ENCODE assay signal across 8 mouse cellular contexts in the genomic region with DNA sequence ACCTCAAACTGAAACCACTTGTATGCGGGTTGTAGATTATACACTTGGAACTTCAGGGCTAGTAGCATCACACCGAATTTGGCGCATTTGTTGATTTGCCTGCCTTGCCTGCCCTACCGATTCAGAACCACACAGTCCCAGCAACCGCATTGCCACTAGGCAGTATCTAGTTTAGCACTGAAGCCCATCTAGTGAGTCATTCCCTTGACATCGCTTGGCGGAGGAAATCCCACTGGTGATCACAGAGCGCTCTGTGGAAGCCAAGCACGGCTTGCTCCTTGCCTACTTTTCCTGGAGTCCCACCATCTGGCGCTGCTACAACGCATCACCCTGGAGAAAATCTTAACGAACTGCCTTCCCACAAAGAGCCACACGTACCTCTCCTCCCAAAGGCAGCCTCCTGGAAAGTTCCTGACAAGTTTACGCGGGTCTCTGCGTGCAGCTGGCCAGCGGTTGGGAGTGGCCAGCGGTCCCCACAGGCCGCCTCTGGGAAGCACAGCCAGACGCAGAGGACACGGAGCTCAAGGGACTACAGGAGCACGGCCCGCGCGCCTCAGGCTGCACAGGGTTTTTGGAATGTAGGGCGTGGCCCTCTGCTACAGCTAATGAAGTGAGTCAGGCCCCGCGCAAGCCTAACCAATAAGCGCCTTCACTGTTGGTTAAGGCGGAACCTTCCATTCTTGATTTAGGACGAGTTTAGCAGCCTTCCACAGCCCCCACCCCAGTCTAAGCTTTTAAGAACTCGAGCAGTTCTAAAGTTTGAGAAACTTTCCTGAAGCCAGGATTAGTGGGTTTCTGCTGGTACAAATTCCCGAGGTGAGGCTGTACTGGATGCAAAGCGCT.
DNase-seq lines count a peak whose midpoint lies in the region; ATAC-seq and TF ChIP-seq lines count a peak whose summit lies in the region.

No protein-coding gene starts in this region.

- H3K27me3 ChIP-seq in C2C12 (ENCODE audit: control insufficient read depth, insufficient read depth, insufficient read length), result no peaks in the 10 kb centered on the region
- H3K27me3 ChIP-seq in heart, embryonic 11.5 days (ENCODE audit: control insufficient read depth, insufficient read depth, low read length), result no peaks in the 10 kb centered on the region
- no peaks in the 10 kb centered on the region for H3K27me3 ChIP-seq in kidney, embryonic 15.5 days
- no peaks in the 10 kb centered on the region for H3K27me3 ChIP-seq in liver, embryonic 14.5 days (ENCODE audit: control insufficient read depth, insufficient read depth, low read length)
- H3K27me3 ChIP-seq in neural tube, embryonic 11.5 days (ENCODE audit: control insufficient read depth, insufficient read depth, low read length), result no peaks in the 10 kb centered on the region

- 2% methylated on average over 34 of the region's 34 CpGs for WGBS in bone marrow, adult 2 months
- WGBS in heart, embryonic 11.5 days (ENCODE audit: insufficient replicate concordance), result 1% methylated on average over 34 of the region's 34 CpGs
- WGBS in kidney, embryonic 15.5 days, result 2% methylated on average over 34 of the region's 34 CpGs
- WGBS in liver, embryonic 14.5 days (ENCODE audit: insufficient replicate concordance), result 1% methylated on average over 34 of the region's 34 CpGs
- 3% methylated on average over 34 of the region's 34 CpGs for WGBS in neural tube, embryonic 11.5 days

- peaks cover 10% of the 10 kb centered on the region for H3K79me2 ChIP-seq in C2C12 (ENCODE audit: control insufficient read depth, insufficient read depth)

- no peaks in the 10 kb centered on the region for H3K9me3 ChIP-seq in heart, embryonic 11.5 days (replicated peaks; ENCODE audit: control insufficient read depth, low read length)
- no peaks in the 10 kb centered on the region for H3K9me3 ChIP-seq in kidney, embryonic 15.5 days (replicated peaks)
- no peaks in the 10 kb centered on the region for H3K9me3 ChIP-seq in liver, embryonic 14.5 days (ENCODE audit: control insufficient read depth, low read length)
- H3K9me3 ChIP-seq in neural tube, embryonic 11.5 days (ENCODE audit: control insufficient read depth, low read length), result no peaks in the 10 kb centered on the region

- TF ChIP-seq CTCF in C2C12 (IDR thresholded peaks at IDR 0.05; ENCODE audit: control insufficient read depth, insufficient read depth, insufficient read length), result no peak
- TF ChIP-seq CTCF in bone marrow, adult 2 months (IDR thresholded peaks at IDR 0.05; ENCODE audit: control insufficient read depth, insufficient read depth, low read length), result no peak
- no peak for TF ChIP-seq CTCF in embryonic fibroblast, embryonic 13.5 days (IDR thresholded peaks at IDR 0.05; ENCODE audit: borderline replicate concordance, insufficient read depth, low read length)
- TF ChIP-seq CTCF in liver, embryonic 14.5 days (IDR thresholded peaks at IDR 0.05; ENCODE audit: low read depth), result peak; percentile 49

- H3K4me1 ChIP-seq in bone marrow, adult 2 months (ENCODE audit: control insufficient read depth, insufficient read depth, low read length), result peaks cover 3% of the 10 kb centered on the region; the same call in 1 of the 2 replicates
- H3K4me1 ChIP-seq in embryonic fibroblast, embryonic 13.5 days (ENCODE audit: control insufficient read depth, insufficient read depth, low read length), result peaks cover 3% of the 10 kb centered on the region; the same call in 1 of the 2 replicates
- peaks cover 16% of the 10 kb centered on the region for H3K4me1 ChIP-seq in heart, embryonic 11.5 days (ENCODE audit: control insufficient read depth, insufficient read depth, low read length)
- peaks cover 17% of the 10 kb centered on the region for H3K4me1 ChIP-seq in kidney, embryonic 15.5 days
- H3K4me1 ChIP-seq in liver, embryonic 14.5 days (replicated peaks; ENCODE audit: control insufficient read depth in 2 of 2, insufficient read depth in 2 of 2, low read length in 1 of 2), result peaks cover 10 to 20% of the 10 kb centered on the region in 2 experiments
- peaks cover 3% of the 10 kb centered on the region for H3K4me1 ChIP-seq in neural tube, embryonic 11.5 days (ENCODE audit: control insufficient read depth, insufficient read depth, low read length)

- H3K9ac ChIP-seq in heart, embryonic 11.5 days (ENCODE audit: low read depth, low read length), result peak overlapping the region; percentile 73
- H3K9ac ChIP-seq in kidney, embryonic 15.5 days, result peak overlapping the region; percentile 46
- peak overlapping the region; percentile 68 for H3K9ac ChIP-seq in liver, embryonic 14.5 days (replicated peaks)
- H3K9ac ChIP-seq in neural tube, embryonic 11.5 days (ENCODE audit: low read length), result peak overlapping the region; percentile 47

- H3K79me3 ChIP-seq in C2C12 (ENCODE audit: low read depth), result peaks cover 6% of the 10 kb centered on the region

- TF ChIP-seq EP300 in liver, embryonic 14.5 days (IDR thresholded peaks at IDR 0.05; ENCODE audit: low read depth), result no peak

- peak overlapping the region; percentile 31 for H3K27ac ChIP-seq in bone marrow, adult 2 months (ENCODE audit: control insufficient read depth, insufficient read depth, low read depth, low read length, poor library complexity)
- peak overlapping the region; percentile 68 for H3K27ac ChIP-seq in embryonic fibroblast, embryonic 13.5 days (ENCODE audit: insufficient read depth, low read length)
- peak overlapping the region; percentile 81 for H3K27ac ChIP-seq in heart, embryonic 11.5 days (ENCODE audit: low read depth, low read length)
- peak overlapping the region; percentile 88 for H3K27ac ChIP-seq in kidney, embryonic 15.5 days
- H3K27ac ChIP-seq in liver, embryonic 14.5 days, result peak overlapping the region; percentile 67
- no peak overlapping the region for H3K27ac ChIP-seq in neural tube, embryonic 11.5 days (ENCODE audit: low read depth, low read length)

- peak overlapping the region; percentile 56 for H3ac ChIP-seq in C2C12 (ENCODE audit: control insufficient read depth, insufficient read length, low read depth)

- H3K4me2 ChIP-seq in heart, embryonic 11.5 days, result peak overlapping the region; percentile 93
- H3K4me2 ChIP-seq in kidney, embryonic 15.5 days, result peak overlapping the region; percentile 73
- peak overlapping the region; percentile 91 for H3K4me2 ChIP-seq in liver, embryonic 14.5 days (ENCODE audit: low read depth)
- H3K4me2 ChIP-seq in neural tube, embryonic 11.5 days (ENCODE audit: low read depth), result peak overlapping the region; percentile 63

- ATAC-seq in heart, embryonic 11.5 days (replicated peaks; ENCODE audit: insufficient number of reproducible peaks, low FRiP score, low TSS enrichment), result peak; percentile 95
- peak; percentile 100 for ATAC-seq in kidney, embryonic 15.5 days (replicated peaks; ENCODE audit: low FRiP score)
- peak; percentile 99 for ATAC-seq in liver, embryonic 14.5 days (ENCODE audit: insufficient read depth)
- peak; percentile 95 for ATAC-seq in neural tube, embryonic 11.5 days (ENCODE audit: insufficient read depth, low FRiP score, low TSS enrichment)

- no peaks in the 10 kb centered on the region for H3K36me3 ChIP-seq in C2C12 (ENCODE audit: control insufficient read depth, insufficient read depth)
- no peaks in the 10 kb centered on the region for H3K36me3 ChIP-seq in heart, embryonic 11.5 days (ENCODE audit: control insufficient read depth, insufficient read depth, low read length)
- no peaks in the 10 kb centered on the region for H3K36me3 ChIP-seq in kidney, embryonic 15.5 days
- H3K36me3 ChIP-seq in liver, embryonic 14.5 days (replicated peaks; ENCODE audit: control insufficient read depth, insufficient read depth, low read depth), result no peaks in the 10 kb centered on the region
- no peaks in the 10 kb centered on the region for H3K36me3 ChIP-seq in neural tube, embryonic 11.5 days (ENCODE audit: control insufficient read depth, insufficient read depth, low read length)

- peak overlapping the region; percentile 31 for H3K4me3 ChIP-seq in C2C12 (ENCODE audit: insufficient read depth, poor library complexity, severe bottlenecking)
- peak overlapping the region; percentile 92 for H3K4me3 ChIP-seq in bone marrow, adult 2 months (replicated peaks; ENCODE audit: control insufficient read depth, low read depth, low read length)
- H3K4me3 ChIP-seq in embryonic fibroblast, embryonic 13.5 days (ENCODE audit: insufficient read depth, low read length), result peak overlapping the region; percentile 84
- H3K4me3 ChIP-seq in heart, embryonic 11.5 days (ENCODE audit: low read depth, low read length), result peak overlapping the region; percentile 57
- peak overlapping the region; percentile 49 for H3K4me3 ChIP-seq in kidney, embryonic 15.5 days (replicated peaks)
- peak overlapping the region; percentile 59 to 79 for H3K4me3 ChIP-seq in liver, embryonic 14.5 days (ENCODE audit: insufficient read depth in 1 of 2, low read depth in 2 of 2, low read length in 2 of 2)
- H3K4me3 ChIP-seq in neural tube, embryonic 11.5 days (ENCODE audit: low read depth, low read length), result peak overlapping the region; percentile 26

- peak; percentile 71; the same call in 1 of the 2 replicates for TF ChIP-seq POLR2A in bone marrow, adult 2 months (IDR thresholded peaks at IDR 0.05; ENCODE audit: borderline replicate concordance, control insufficient read depth, low read depth, low read length)
- peak; percentile 85 for TF ChIP-seq POLR2A in embryonic fibroblast, embryonic 13.5 days (IDR thresholded peaks at IDR 0.05; ENCODE audit: low read depth, low read length)

- DNase-seq in liver, embryonic 14.5 days (ENCODE audit: low read depth in 3 of 3, low spot score in 3 of 3), result peak; percentile 75 to 82 (median 78)
- peak; percentile 79 for DNase-seq in neural tube, embryonic 11.5 days (ENCODE audit: low spot score)
- DNase-seq in telencephalon, adult 2 months (ENCODE audit: low read depth, low spot score), result peak; percentile 60

TF ChIP-seq in C2C12, 6 proteins besides CTCF, POLR2A, EP300 and RAD21:
- TF ChIP-seq MAX (IDR thresholded peaks at IDR 0.05) (peak; percentile 13), CEBPB (IDR thresholded peaks at IDR 0.05; ENCODE audit: low read depth) (no peak), MYOD1 (IDR thresholded peaks at IDR 0.05; ENCODE audit: control insufficient read depth, insufficient read length, low read depth) (peak; percentile 12), MYOG (IDR thresholded peaks at IDR 0.05; ENCODE audit: control insufficient read depth, extremely low read depth, insufficient read length) (no peak), USF1 (IDR thresholded peaks at IDR 0.05; ENCODE audit: low read depth) (no peak)

Comparison
In these comparisons a context has a peak if more than half of its experiments do, and no peak if none do; other contexts are left out.
1. H3K4me3 ChIP-seq: peak in every context shown above with its lines; median percentile 92 in bone marrow, adult 2 months; 84 in embryonic fibroblast, embryonic 13.5 days; 69 in liver, embryonic 14.5 days; 57 in heart, embryonic 11.5 days; 49 in kidney, embryonic 15.5 days; 31 in C2C12; 26 in neural tube, embryonic 11.5 days.